Mouse (Mus musculus) right cerebral cortex, adult 2 months (tissue): Measurements from ENCODE around the gene Gm10320.

Experiments
- DNase-seq, 2 experiments: peaks; one replicate each; pipeline ENCODE4 v3.0.0; 2021 to 2022; ENCODE audit warnings: low spot score in 2 of 2

The Gm10320 gene

GRCm38 (mm10) chr13:98491909-98492308 is at the start of gene Gm10320:
Gene Gm10320, minus strand, starts transcription at chr13:98492001.
- no peak for DNase-seq

- DNase-seq = no peak
Observed at GRCm38 (mm10) chr13:98541601-98542000, 49.8 kb upstream of the Gm10320 start.

- DNase-seq = no peak
Observed at GRCm38 (mm10) chr13:98540206-98540605, 48.4 kb upstream of the Gm10320 start.

- DNase-seq = no peak
Observed at GRCm38 (mm10) chr13:98539311-98539710, 47.5 kb upstream of the Gm10320 start.

- DNase-seq = no peak
Observed at GRCm38 (mm10) chr13:98538587-98538986, 46.8 kb upstream of the Gm10320 start.

GRCm38 (mm10) chr13:98534913-98535262 is 43.1 kb upstream of the Gm10320 start:
- DNase-seq = no peak

- DNase-seq = peak in 1 of 2 experiments; percentile 17
Observed at GRCm38 (mm10) chr13:98534190-98534912, 42.5 kb upstream of the Gm10320 start.

- DNase-seq = no peak
Observed at GRCm38 (mm10) chr13:98533415-98533814, 41.6 kb upstream of the Gm10320 start.

- no peak for DNase-seq
Observed at GRCm38 (mm10) chr13:98532699-98533375, 41.0 kb upstream of the Gm10320 start.

- no peak for DNase-seq
Observed at GRCm38 (mm10) chr13:98531976-98532375, 40.2 kb upstream of the Gm10320 start.

- no peak for DNase-seq
Observed at GRCm38 (mm10) chr13:98531306-98531705, 39.5 kb upstream of the Gm10320 start.

- DNase-seq = no peak
Observed at GRCm38 (mm10) chr13:98523719-98524316, 32.0 kb upstream of the Gm10320 start.

GRCm38 (mm10) chr13:98518341-98518740 is 26.5 kb upstream of the Gm10320 start:
- DNase-seq = no peak

- no peak for DNase-seq
Observed at GRCm38 (mm10) chr13:98517666-98518065, 25.9 kb upstream of the Gm10320 start.

- DNase-seq = no peak
Observed at GRCm38 (mm10) chr13:98516985-98517384, 25.2 kb upstream of the Gm10320 start.

GRCm38 (mm10) chr13:98512066-98512465 is 20.3 kb upstream of the Gm10320 start:
- DNase-seq = no peak

GRCm38 (mm10) chr13:98507656-98508055 is 15.9 kb upstream of the Gm10320 start:
- no peak for DNase-seq

GRCm38 (mm10) chr13:98506496-98506895 is 14.7 kb upstream of the Gm10320 start:
- no peak for DNase-seq

GRCm38 (mm10) chr13:98505989-98506388 is 14.2 kb upstream of the Gm10320 start:
- DNase-seq = no peak

GRCm38 (mm10) chr13:98505489-98505857 is 13.7 kb upstream of the Gm10320 start:
- no peak for DNase-seq

GRCm38 (mm10) chr13:98504661-98505488 is 13.1 kb upstream of the Gm10320 start:
- no peak for DNase-seq

GRCm38 (mm10) chr13:98504181-98504660 is 12.4 kb upstream of the Gm10320 start:
- DNase-seq = no peak
